Mouse (Mus musculus): ENCODE measurements around the gene Pdia4.
A peak's percentile ranks its signal among the peaks of the same experiment; 100 is the strongest.
"Not testable (repeated sequence)": the region's sequence is repeated elsewhere in the genome, so short reads cannot be mapped to it uniquely, and the experiment has no call there.

Gene Pdia4

DNA sequence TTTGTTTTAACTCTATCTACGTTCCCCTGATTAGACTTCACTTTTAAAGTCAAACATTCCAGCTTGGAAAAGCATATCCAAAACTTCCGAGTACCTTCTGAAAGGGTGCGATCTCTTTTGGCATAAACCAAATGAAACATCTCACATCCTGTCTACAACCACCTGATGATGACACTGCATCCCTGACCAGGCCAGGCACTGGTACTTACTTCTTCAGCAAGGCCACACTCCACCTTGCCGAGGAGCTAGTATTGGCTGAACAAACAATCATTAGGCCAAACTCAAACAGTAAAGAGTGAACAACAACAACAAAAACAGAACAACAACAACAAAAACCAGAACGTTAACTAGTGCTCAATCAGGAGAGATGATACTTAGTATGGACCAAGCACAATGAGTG lies 1.9 kb downstream of the Pdia4 start:
- DNase-seq (ENCODE audit: low read depth, low spot score): no peak

DNA sequence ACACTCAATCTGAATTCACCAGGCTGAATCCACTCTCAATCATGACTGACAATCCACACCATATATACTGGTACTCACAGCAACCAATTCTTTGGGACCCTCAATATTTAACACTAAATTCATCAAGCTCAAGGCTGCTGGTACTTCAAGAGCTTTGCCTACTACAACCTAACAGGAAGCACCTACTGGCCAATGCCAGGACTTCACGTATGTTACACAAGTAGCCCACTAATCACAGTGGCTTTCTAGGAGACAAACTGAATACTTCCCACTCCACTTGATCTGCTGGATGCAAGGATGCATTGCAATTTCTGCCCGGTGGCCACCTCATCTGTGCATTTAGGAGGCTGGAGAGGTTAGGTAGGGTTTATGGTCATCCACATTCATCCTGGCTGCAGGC lies 3.0 kb downstream of the Pdia4 start:
- DNase-seq (ENCODE audit: low read depth, low spot score): no peak

DNA sequence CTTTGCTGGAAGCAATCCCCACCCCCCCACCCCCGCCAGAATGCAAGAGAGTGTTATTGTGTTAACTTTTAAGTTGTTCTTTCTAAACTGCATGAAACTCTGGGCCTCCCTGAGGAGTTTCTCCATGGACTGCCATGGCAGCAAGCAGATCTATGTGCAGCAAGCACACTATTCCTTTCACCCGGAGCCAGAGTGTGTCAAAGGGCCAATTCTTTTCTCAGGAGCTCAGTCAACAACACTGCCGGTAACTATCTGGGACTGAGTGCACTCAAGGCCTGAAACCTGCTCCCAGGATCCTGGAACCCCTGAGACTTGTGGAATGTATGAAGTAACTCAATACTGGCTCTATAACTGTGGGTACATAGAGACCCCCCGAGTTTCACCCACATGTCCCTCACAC lies 4.2 kb downstream of the Pdia4 start:
- no peak for DNase-seq (ENCODE audit: low read depth, low spot score)

DNA sequence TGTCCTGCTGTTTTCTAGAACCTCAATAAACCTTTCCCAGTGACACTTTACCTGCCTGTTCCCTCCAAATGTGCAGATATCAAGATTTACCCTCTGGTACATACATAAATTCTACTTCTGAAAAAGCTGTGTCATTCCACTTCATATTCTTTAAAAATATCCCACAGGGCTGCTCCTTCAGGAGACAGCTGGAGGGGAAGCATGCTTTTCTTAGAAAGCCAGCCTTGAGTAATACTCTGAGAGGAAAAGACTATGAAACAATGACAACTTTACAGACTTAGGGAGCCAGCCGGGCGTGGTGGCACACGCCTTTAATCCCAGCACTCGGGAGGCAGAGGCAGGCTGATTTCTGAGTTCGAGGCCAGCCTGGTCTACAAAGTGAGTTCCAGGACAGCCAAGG lies 4.7 kb downstream of the Pdia4 start:
- no peak for DNase-seq (ENCODE audit: low read depth, low spot score)

DNA sequence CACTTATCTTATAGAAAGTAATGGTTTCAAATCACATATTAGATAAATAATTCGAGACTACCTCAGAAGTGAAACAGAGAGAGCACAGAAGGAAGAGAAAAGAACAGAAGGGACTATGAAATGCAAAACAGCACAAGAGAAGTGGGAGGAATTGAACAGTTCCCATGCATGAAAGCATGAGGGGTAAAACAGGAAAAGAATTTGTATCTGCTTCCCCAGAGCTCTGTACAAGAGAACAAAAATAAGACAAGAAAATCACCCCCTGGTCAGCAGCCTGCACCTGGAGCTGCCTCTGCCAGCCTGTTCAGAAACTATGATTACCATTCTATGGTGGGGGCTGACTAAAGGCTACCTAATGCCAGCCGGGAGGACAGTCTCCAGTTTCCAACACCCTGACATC lies 5.8 kb downstream of the Pdia4 start:
- no peak for DNase-seq (ENCODE audit: low read depth, low spot score)

DNA sequence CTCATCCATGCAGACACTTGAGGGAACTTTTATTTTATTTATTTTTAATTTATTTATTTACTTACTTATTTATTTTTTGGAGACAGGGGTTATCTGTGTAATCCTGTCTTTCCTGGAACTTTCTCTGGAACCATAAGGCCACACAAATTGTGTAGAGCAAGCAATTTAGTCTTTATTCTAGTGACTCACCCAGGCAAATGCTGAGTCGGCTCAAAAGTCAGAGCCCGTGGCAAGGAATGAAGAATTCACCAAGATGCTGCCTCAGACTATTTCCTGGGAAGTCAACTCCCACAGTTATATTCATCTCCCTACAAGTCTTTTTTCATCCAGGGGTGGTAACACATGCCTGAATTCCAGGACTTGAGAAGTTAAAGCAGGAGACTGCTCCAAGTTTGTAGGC lies 7.7 kb downstream of the Pdia4 start:
- no peak for DNase-seq (ENCODE audit: low read depth, low spot score)

DNA sequence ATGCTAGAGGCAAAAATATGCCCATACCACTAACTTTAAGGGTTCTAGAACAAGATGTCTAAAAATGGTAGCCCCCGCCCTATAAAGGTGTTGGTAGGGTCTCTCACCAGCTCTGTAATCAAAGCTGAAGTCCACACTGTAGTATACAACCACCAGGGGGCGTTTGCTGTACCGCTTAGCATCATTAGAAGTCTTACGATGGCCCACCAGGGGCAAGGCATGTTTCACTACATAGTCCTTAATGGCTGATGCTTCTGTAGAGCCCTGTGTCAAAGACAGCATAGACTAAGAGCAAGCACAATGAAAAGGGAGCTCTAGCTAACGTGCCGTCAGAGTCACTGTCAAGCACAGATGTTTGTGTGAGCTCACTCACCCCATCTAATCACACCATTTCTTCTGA lies 14.2 kb downstream of the Pdia4 start:
- no peak for DNase-seq (ENCODE audit: low read depth, low spot score)

DNA sequence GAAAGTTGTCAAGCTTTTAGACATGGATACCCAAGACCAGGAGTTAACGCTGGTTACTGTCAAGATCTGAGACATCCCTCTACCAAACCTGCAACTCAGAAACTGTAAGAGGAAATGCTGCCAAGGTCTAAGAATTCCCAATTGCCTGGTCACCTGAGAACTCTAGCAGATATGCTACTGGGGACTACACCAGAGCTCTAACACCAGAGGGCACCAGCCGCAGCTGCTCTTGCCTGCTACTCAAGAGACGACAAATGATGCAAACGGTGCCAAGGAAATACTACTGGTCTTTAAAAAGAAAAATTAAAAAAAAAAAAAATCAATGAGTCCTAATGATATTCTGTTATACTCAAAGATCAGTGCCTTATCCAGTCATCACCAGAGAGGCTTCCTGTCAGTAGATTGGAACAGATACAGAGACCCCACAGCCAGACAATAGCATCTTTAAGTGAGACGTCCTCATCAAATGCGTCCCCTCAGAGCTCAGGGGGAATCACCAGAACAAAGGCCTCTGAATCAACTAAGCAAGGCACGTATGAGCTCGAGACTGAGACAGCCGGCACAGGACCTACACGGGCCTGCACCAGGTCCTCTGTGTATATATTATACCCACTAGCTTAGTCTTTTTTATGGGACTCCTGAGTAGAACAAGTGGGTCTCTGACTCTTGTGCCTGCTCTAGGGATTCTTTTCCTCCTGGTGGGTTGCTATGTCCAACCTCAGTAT lies 19.0 kb downstream of the Pdia4 start:
- DNase-seq (ENCODE audit: low read depth, low spot score): no peak

DNA sequence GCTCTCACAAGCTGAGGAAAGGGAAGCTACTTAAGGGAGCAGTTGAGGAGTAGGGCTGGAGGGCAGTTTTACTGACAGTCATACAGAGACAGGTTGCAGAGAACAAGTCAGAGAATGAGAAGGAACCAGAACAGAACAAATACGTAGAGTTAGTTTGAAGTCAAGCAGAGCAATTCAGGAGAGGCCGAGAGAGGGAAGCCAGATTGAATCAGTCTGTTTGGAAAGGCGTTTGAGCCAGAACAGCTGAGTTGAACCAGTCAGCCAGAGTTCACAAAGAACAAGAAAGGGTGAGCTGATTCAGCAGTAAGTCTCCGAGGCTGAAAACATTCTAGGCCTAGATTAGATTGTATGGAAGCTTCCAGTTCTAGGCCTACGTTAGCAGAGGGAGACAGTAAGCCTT lies 19.9 kb downstream of the Pdia4 start:
- no peak for DNase-seq (ENCODE audit: low read depth, low spot score)

DNA sequence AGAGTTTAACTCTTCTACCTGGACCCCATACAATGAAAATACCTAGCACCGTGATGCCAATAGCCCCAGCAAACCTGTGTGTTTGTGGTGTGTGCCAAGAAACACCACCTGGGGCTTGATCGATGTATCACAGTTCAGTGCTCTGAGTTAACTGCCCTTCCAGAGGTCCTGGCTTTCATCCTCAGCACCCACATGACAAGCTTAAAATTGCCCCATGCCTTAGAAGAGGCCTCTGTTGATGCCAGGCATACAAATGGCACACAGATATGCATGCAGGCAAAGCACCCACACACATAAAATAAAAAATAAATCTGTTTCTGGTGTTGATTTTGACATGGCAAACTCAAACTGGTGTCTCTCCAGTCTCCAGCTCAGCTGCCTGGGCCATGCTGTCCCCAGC lies 20.7 kb downstream of the Pdia4 start:
- DNase-seq (ENCODE audit: low read depth, low spot score): no peak

DNA sequence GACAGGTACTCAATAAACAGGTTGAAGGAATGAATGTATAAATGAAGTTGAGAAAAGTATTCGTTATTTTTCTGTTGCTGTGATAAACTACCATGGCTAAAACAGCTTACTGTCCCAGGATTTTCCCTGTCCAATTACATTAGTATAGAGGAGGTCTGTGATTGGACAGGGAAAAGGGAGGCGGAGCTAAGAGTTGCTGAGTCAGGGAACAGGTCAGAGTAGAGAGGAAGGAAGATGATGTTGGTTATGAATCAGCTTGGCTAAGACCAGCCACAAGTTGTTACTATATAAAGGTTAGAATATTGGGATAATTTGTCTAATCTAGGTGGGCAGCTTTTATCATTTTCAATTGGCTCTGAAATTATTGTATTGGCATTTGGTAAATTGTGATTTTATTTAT lies 22.5 kb downstream of the Pdia4 start:
- DNase-seq (ENCODE audit: low read depth, low spot score): no peak

DNA sequence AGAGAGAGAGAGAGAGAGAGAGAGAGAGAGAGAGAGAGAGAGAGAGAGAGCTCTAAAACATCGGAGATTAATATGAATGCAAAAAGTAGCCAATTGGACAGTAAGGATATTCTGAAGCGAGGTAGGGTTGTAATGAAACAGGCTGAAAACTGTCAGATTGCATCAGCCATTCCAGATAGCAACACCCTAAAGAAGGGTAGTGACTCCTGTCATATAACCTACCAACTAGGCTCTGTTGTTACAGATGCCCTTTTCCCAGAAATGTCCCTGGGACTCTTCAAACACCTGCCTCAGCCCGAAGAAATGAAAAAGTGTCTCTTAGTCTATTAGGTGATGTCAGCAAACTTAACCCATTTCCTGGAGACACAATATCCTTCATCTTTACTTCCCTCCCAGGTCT lies 24.4 kb downstream of the Pdia4 start:
- DNase-seq (ENCODE audit: low read depth, low spot score): no peak

DNA sequence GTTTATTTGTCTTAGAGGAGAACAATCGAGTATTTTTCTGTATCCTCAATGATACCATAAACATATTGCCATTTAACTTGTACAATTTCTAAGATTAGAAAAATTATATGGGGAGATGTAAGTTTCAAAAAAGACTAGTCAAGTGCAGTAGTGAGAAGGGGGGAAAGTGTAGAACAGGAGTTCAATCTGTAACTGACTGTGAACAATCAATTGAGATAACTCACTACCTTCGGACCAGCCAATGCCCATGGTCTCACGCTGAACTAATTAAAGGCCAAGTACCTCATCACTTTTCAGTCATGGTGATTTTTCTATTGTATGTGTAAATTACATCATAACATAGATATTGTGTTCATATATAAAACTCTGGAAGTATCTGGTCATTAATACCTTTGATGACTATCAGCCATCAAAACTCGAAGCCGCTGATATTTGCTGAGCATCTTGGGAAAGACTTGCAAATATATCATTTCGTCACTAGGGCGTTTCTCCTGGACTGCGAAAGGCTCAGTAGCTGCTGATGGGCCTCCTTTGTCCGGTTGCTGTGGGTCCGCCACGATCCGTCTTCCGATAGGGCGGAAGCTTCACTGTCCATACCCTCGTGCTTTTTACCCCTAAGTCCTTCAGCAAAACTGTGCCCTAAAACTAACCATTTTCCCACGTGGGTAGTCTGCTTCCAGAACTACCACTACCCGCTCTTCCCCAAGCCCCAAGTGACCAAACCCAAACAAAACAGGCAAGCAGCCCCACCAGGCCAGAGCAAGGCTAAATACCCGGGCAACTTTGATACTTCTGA lies 25.1 kb downstream of the Pdia4 start:
- DNase-seq (ENCODE audit: low read depth, low spot score): peak; percentile 83

DNA sequence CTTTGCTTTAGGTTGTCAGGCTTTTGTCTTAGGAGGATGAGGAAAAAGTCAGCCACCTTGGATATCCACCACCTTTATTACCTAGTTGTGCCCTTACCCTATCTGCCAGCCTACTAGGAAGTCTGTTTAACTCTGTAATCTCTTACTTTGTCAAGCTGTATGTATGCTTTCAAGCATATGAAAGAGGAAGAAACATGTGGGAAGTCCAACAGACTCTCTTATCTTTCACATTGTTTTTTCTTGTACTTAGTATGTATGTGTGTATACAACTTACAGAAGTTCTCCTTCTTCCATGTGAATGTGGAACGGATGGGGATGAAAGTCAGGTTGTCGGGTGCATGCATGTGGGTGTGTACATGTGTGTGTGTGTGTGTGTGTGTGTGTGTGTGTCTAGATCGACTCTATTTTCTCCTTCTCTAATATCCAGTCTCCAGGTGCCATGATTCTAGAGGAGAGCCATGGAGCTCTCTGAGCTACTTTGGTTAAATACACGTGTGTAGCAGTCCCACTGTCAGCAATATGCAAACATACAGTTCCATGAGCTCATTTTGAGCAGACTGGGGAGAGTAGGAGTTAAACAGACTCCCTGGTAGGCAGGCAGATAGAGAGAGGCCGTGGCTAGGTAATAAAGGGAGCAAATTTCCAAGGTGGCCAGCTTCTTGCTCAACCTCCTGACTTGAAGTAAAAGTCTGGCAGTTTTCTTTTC lies 28.4 kb downstream of the Pdia4 start:
- DNase-seq (ENCODE audit: low read depth, low spot score): no peak

DNA sequence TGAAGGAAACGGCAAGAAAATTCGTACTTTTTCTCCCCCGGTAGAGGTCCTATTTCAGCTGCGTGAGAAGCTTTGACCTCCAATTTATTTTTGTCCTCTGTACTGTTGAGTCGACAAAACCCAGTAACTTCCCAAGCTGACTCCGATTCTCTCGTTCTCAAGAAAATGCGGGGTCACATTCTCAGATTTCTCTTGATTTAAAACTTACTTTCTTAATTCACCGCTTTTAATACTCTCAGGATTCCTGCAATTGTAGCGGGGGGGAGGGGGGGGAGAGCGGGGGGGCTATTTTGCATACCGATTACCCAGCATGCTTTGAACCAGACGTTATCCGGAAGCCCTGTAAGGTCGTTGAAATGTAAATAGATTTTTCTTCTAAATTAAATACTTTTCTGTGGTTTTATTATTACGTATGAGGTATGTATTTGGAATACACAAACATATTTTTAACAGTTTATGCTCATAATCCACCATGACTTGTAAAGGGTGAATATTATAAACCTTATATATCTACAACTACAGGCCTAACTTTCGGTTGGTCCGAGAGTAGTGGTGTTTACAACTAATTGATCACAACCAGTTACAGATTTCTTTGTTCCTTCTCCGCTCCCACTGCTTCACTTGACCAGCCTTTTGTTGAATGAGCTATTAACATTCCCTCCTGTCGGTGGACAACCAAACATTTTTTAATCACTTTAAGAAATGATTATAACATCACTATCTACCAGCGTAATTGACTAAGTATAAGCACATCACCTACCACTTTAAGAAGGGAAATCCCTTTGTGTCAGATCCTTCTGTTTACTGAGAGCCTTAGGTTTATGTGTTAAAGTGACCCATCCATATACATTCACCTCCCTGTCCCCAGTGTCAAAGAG lies 31.9 kb downstream of the Pdia4 start:
- peak; percentile 86 for DNase-seq (ENCODE audit: low read depth, low spot score)

DNA sequence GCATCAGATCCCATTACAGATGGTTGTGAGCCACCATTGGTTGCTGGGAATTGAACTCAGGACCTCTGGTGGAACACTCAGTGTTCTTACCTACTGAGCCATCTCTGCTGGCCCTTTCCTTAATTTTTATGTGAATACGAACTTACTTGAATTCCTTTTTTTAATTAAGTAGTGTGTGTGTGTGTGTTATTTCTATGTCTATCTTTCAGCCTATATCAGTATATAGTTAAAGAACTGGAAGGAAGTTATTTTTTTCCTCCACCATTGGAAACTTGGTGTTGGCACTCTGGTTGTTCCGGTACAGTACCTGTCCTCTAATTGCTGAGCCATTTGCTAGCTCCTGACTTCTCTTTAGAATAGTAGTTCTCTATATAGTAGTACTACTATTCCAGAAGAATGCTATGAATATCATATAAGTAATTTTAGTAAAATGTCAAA lies 32.6 kb downstream of the Pdia4 start:
- DNase-seq (ENCODE audit: low read depth, low spot score): no peak

DNA sequence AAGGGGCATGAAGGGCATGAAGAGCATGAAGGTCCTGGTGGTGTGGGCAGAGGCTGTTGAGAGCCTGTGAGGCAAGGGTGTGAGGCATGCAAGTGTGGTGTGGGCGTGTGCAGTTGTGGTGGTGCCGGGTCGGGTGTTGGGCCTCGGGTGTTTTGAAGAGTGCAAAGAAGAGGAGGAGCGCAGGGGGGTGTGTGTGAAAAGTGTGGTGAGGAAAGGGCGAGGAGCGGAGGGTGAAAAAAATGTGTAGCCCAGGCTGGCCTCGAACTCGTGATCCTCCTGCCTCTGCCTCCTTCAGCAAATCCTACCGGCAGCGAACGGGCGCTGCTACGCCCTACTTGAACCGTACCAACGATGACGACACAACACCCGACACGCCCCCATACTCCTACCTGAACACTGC lies 41.5 kb downstream of the Pdia4 start:
- DNase-seq (ENCODE audit: low read depth, low spot score): not testable (repeated sequence)

DNA sequence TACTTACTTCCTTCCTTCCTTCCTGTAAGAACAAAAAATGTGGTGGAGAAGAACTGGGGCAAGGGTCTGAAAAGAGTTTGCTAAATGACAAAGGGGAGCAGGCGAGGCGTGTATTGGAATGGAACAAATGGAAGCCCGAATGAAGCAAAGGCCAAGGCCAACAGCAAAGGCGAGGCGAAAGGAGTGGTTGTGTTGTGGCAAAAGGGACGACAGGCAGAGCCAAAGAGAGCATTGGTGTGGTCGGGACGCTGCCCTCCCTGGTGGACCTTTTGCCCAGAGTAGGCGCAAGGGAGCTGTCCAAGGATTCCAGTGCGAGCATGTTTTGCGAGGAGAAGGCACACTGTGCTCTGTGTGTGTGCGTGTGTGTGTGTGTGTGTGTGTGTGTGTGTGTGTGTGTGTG lies 42.1 kb downstream of the Pdia4 start:
- DNase-seq (ENCODE audit: low read depth, low spot score): not testable (repeated sequence)

DNA sequence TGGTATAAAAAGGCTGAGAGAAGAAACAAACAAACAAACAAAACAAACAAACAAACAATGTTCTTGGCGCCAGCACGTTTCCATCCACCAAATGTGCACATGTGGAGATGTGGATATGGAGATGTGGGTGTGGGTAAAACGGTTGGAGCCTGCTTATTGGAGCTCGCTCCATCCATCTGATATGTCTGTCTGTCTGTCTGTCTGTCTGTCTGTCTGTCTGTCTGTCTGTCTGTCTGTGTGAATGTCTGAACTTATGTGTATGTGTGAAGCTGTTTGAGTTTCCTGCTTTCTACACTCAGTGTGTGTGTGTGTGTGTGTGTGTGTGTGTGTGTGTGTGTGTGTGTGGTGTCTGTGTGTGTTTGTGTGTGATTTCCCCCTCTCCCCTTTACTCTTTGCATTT lies 43.4 kb downstream of the Pdia4 start:
- not testable (repeated sequence) for DNase-seq (ENCODE audit: low read depth, low spot score)

DNA sequence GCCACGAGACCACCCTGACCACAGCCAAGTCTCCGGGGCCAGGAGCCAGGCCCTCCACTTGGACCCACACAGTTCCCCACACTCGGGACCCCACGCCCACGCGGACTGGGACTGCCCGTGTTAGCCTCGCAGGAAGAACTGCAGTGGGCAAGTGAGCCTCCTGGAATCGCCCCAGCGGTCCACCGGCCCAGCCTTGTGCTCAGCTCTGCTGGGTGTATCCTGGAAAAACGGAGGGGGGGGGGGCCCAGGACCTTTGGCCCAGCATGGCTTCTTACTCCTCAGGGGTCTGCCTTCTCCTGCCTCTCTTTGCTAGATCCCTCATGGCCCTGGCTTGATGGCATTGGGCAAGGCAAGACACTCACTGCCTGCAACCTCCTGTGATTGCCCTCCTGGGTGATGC lies 44.7 kb downstream of the Pdia4 start:
- not testable (repeated sequence) for DNase-seq (ENCODE audit: low read depth, low spot score)

DNA sequence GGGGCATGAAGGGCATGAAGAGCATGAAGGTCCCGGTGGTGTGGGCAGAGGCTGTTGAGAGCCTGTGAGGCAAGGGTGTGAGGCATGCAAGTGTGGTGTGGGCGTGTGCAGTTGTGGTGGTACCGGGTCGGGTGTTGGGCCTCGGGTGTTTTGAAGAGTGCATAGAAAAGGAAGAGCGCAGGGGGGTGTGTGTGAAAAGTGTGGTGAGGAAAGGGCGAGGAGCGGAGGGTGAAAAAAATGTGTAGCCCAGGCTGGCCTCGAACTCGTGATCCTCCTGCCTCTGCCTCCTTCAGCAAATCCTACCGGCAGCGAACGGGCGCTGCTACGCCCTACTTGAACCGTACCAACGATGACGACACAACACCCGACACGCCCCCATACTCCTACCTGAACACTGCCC lies 45.9 kb downstream of the Pdia4 start:
- DNase-seq (ENCODE audit: low read depth, low spot score): not testable (repeated sequence)

DNA sequence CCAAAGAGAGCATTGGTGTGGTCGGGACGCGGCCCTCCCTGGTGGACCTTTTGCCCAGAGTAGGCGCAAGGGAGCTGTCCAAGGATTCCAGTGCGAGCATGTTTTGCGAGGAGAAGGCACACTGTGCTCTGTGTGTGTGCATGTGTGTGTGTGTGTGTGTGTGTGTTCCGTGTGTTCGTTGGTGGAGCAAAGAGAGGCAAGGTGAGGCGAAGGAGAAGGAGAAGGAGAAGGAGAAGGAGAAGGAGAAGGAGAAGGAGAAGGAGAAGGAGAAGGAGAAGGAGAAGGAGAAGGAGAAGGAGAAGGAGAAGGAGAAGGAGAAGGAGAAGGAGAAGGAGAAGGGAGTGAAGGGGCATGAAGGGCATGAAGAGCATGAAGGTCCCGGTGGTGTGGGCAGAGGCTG lies 50.5 kb downstream of the Pdia4 start:
- DNase-seq (ENCODE audit: low read depth, low spot score): not testable (repeated sequence)
